Mouse (Mus musculus): ENCODE data around the gene Scube3.

DNA sequence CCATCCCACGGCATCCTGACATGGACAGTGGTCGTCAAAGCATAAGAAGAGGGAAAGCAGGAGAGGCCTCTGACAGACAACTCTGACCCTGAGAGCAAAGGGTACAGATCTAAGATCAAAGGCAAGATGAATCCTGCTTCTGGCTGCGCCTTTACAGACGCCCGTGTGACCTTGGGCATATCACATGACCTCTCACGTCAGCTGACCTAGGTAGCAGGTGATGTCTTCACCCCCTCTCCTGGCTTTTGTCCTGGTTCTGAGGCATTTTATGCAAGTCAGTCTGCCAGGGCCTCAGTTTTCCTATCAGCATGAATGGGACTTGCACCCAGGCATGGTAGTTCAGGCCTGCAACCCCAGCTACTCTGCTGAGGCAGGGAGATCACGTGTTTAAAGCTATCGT is 3.9 kb upstream of the Scube3 start:
- no peak for TF ChIP-seq TAL1 (IDR thresholded peaks at IDR 0.05; ENCODE audit: low read length)
- TF ChIP-seq GATA1 (IDR thresholded peaks at IDR 0.05; ENCODE audit: low read length) = no peak

Data from erythroblast, embryonic 14.5 days (primary cell).